Mouse (Mus musculus): ENCODE results near the gene Acvr1. TPM values are rescaled to one million over a fixed set of nuclear protein-coding genes. Genes with fewer than 3 reads are reported as not detected.

Acvr1 gene
- total RNA-seq, 2 experiments from 2014 or later: 32.2 to 32.8 TPM

DNA sequence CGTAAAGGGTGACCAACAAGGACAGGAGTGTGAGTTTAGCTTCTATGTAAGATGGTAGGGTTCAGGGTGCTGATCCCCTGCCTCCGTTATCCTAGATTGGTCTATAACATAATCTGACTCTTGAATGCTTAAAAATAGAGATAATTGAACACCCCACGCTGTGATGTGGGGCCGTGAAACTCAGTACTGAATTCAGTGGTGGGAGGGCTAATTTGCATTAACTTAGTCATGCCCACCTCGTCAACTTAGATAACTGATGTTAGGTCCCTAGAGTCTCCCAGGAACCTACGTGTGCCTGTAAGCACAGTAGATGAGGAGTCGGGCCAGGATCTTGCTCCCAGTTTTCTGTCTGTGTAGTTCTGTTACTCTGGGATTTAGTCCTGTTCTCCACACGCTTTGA is 147.4 kb downstream of the Acvr1 start:
- no peak for DNase-seq (ENCODE audit: low spot score in 2 of 2)

DNA sequence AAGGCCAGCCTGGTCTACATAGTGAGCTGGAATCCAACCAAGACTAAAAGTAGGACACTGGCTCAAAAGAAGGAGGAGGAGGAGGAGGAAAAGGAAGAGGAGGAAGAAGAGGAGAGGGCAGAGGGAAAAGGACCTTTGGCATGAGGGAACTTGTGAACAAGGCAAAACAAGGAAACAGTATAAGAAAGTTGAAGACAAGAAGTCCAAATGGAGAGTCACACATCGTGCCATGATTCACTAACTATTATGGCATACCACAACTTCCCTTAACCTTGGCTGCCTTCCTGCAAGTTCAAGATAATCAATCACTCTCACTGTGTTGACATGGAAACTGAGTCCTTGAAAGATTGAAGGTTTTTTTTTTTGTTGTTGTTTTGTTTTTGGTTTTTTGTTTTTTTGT is 148.8 kb downstream of the Acvr1 start:
- no peak for DNase-seq (ENCODE audit: low spot score in 2 of 2)

DNA sequence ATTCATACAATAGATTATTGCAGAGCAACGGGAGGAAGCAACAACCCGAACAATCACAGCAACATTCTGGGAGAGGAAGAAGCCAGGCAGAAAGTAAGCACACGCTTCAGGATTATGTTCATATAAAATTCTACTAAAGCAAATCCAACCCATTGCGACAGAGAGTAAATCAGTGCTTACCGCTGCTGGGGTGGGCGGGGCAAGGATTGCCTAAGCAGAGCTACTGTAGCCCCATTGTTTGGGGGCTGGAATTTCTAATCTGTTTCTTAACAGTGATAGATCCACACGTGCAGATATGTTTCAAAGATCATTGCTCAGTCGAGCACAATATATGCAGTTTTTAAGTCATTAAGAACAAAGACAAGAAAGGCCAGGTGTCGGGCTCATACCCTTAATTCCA is 149.3 kb downstream of the Acvr1 start:
- no peak for DNase-seq (ENCODE audit: low spot score in 2 of 2)

DNA sequence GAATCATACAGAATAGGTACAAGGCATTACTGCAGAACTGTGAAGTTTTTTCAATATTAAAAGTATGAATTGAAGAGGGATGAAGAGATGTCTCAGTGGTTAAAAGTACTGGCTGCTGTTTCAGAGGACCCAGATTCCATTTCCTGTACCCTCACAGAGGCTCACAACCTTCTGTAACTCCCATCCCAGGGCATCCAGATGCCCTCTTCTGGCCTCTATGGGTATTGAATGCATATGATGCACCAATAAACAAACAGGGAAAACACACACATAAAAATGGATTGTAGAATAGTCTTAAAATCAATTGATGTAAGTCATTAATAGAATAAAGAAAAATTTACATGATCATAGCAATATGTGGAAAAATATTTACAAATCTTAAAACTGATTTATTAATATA is 151.9 kb downstream of the Acvr1 start:
- no peak for DNase-seq (ENCODE audit: low spot score in 2 of 2)

DNA sequence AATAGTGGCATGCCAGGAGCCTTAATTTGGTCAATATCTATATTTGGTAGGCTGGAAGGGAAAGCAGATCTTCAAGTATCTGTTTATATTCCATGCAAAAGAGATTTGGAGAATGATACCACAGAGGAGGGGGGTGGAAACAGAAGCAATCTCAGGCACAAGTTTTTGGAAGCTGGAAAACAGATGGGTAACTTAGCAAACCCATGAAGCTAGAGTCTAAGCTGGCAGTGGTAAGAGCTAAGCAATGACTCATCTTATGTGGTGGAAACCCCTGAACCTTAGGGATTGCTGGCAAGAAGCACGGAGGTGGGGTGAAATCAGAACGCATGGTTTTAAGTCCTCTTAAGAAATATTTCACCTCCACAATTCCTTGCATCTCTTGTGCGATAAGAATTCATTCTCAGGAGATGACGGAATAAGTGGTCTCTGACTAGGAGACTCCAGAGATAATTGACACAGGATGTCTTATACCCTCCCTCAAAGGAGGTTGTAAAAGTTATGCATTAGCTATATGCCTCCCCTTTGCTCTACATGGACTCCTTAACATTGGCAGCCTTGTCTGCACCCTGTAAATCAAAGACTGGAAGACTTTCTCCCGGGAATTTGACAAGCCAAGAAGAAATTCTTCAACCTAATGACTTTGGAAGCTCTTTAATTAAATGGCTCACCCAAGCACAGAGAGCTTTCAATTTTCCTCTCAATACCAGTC is 157.9 kb downstream of the Acvr1 start:
- peak in 1 of 2 experiments; percentile 15 for DNase-seq (ENCODE audit: low spot score in 2 of 2)

DNA sequence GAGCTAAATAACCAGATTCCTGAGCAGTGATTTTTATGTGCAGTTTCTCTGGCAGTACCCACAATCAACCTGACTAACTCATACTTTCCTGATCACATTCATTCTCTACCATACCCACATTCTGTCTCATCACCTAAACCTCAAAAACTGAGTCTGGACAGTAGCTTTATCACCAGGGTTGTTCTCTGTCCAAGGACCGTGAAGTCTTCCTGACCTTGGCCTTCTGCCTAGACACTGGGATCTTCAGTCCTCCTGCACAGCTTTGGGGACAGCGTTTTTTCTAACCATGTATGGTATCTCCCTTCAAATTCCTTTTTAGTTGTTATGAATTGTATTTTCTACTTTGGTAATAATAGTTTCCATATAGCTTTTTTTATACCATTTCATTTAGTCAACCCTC is 163.5 kb downstream of the Acvr1 start:
- no peak for DNase-seq (ENCODE audit: low spot score in 2 of 2)

DNA sequence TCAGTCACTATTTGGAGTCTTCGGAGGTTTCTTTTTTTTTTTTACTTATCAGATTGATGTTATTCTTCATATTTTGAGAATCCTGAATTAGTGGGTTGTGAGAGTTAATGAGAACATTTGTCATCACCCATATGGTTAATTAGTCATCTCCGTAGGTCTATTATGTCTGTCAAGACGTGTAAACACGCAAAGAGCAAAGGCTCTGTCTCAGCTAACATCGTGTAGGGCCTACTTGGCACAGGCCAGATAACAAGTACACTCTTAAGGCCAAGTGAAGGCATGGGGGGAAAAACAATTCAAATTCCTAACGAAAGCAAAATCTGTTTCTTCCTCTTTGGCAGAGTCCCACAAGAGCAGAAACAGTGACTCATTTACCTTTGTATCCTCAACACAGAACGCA is 178.4 kb downstream of the Acvr1 start:
- DNase-seq (ENCODE audit: low spot score in 2 of 2): no peak

DNA sequence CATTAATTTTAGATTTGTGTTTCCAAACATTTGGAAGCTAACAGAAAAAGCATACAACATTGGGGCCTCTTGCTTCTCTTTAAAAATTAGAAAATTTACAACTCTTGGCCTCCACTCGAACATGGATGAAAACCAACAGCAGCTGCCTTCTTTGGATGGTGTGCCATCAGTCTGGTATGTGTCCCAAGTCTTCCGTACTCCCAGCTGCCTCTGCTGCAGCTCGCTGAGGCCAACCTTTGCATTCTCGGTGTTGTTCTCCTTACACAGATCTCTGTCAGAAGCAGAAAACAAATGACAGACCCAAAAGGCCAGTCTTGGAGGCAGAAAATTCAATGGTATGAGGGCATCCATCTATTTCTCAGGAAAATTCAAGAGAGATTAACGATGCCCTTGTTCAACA is 186.9 kb downstream of the Acvr1 start:
- no peak for DNase-seq (ENCODE audit: low spot score in 2 of 2)

DNA sequence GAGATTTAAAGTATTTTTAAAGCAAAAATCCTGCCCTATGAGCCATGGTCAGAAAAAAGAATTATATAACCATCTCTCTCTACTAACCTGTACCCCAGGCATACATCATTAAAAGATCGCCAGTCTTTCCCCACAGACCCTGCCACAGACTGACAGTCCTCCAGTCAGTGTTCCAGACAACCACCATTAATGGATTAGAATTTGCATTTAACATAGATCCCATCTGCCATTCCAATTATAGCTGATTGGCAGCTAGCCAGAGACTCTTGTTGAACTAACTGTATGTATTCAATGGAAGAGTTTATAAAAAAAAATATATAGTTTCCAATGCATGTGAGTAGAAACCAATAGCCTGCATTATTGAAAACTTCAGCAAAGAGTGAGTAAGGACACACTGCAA is 187.5 kb downstream of the Acvr1 start:
- DNase-seq (ENCODE audit: low spot score in 2 of 2): no peak

DNA sequence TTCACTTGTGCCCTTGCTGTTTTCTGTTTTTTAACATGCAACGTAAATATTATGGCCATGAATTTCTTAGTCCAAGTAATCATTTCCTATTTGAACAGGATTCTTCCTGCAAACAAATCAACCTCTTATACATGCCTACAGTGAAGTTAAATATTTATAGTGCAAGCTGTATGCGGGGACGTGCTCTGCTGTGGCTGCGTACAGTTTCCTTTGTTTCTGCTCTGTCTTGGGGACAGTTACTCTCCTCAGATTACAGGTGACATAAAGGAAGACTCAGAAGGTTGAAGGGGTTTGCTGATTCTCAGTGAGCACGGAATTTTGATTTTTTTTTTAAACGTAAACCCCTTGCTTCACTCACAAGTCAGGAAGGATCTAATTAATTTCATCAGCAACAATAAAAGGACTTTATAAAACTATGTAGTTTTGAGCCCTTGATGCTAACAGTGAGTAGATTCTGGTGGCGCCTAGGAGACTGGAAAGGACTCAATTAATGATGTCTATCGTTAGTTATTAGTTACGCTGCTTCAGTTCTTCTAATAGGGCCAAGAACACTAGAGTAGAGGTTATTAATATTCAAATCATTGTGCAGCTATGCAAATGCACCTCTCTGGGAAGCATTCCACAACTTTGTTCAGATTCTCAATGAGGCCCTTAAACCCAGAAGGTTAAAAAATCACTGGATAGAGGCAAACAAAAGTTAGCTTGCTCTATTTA is 189.4 kb downstream of the Acvr1 start:
- DNase-seq (ENCODE audit: low spot score in 2 of 2): no peak

DNA sequence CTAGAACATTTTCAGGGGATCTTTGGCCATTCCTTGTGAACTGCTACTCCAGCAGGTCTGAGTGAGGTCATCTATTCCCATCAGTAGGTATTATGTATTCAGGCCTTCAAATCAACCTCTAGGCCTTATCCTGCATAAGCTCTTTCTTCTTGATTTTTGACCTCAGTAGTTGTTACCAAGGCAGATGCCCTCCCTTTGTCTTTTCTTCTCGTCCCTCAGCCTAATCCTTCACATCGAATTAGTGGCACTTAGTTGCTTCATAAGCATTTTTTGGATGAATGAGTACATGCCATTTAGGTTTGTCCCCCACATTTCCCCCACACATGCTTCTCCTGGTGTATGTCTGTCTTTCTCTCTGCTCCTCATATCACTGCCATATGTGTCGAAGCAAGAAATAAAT is 200.8 kb downstream of the Acvr1 start:
- DNase-seq (ENCODE audit: low spot score in 2 of 2): no peak

DNA sequence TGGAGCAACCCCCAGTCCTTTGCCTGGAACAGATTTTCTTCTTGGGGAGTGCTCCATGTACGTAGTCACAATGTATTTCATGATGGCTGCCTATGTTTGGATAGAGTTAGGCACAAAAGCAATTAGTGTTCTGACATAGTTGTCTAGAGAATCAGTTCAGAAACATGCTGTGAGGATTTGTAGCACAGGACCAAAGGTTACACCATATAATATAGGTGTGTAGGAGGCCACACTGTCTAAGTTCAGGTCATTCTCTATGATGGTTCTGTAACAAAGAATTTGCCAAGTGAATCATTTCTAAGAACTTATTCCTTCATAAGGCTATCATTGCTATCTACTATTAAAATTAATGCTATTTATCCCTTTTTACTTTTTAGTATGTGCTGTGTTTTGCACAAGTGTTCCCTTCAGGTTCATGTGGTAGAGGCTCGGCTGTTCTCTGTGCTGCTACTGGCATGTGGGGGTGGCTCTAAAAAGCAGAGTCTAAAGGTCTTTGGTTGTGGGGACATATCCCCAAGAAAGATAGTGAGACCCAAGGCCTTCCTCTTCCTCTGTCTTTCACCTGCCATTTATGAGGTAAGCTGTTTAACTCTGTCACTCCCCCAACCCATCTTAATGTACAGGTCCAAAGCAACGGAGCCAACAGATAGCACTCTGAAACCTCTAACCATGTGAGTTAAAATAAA is 205.5 kb downstream of the Acvr1 start:
- no peak for DNase-seq (ENCODE audit: low spot score in 2 of 2)

DNA sequence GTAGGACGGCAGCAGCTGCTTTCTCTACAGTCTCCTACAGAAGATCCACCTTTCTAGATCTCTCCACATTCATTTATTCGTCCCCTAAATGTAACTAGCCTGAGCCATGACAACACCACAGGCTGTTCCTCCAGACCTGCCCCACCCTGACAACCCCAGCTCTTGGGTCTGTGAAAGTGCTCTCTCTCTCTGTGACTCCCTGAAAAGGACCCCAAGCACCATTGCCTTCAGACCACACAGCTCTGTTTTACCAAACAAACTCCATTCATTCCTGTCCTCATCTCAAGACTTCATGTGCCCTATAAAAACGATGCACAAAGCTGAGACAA is 208.9 kb downstream of the Acvr1 start:
- no peak for DNase-seq (ENCODE audit: low spot score in 2 of 2)

DNA sequence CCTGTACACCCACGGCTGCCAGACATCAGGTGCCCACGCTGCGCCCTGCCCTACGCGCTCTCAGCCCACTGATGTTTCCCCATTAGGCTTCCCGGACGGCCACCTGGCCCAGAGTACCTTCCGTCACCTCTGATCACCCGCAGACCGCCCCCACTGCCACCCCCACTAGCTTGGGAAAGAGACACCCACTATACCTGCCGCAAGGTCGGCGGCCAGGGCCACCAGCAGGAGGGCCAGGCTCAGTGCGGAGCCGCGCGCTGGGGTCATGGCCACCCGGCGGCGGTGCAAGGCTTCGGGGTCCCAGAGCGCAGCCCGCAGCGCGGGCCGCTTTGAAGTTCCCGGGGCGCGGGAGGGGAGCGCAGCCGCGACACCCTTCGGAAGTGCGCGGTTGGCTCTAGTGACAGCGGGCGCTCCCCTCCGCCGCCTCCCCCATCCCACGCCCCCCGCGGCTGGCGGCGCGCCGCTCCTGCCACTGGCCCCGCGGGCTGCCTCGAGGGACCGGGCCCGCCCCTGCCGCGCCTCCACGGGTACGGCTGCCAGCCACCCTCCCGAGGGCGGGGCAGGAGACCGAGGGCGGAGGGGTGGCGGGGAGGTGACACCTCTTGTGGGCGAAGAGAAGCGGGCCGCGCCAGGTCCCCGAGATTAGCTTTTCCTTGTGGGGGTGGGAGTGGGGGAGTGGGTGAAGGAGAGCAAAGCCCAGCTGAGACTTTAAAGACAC is 209.4 kb downstream of the Acvr1 start, which contains the start of gene Acvr1c:
Gene Acvr1c, minus strand, starts transcription at position 482 of the 718 bp plus-strand sequence.
- peak; percentile 52 to 69 for DNase-seq (ENCODE audit: low spot score in 2 of 2)

DNA sequence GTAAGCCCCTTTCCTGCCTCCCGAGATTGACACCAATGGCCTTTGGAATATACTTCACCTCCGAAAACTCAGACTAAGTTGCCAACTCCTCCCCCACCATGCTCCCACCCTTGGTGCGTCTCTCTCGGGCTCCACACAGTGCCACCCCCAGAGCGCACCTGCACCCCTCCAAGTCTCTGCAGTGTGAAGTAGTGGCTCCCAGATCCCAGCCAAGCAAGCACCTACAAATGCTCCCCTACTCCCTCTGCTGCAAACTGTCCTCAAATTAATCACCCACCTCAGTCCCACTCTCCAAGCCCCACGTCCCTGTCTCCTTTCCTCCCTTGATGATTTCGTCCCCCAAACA is 209.9 kb downstream of the Acvr1 start:
- DNase-seq (ENCODE audit: low spot score in 2 of 2): peak; percentile 9 to 32

DNA sequence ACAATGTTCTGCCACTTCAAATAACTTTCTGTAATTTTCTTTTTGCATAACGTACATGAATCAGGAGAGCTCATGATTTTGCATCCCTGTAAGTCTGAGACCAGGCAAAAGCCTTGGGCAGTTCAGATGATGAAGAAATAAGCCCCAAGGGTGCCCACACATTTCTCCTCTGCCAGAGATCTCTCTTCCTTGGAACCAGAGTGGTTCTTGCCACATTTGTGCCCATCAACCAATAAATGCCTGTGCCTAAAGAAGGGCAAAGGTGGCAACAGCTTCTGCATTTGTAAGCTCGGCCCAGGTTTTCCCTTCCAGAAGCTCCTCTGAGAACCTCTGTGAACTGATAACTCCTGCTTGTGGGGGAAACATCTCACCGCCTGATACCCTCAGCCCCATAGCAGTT is 212.6 kb downstream of the Acvr1 start:
- no peak for DNase-seq (ENCODE audit: low spot score in 2 of 2)

DNA sequence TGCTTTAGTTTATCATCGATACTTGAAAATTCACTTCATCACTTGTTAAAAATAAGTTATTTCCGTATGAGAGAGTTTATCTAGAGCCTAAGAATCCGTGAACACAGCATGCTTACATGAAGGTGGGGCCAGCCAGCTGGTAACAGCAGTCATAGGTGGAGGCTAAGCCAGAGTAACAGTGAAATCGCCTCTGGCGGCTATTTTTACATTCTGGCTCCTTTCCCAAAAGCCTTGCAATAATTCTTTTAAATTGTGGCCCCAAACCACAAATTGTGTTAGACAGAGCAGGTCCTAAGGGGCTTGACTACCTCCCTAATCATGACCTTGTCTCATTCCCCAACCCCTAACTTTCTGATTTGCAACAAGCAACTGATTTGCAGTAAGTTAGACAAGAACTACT is 214.1 kb downstream of the Acvr1 start:
- no peak for DNase-seq (ENCODE audit: low spot score in 2 of 2)

DNA sequence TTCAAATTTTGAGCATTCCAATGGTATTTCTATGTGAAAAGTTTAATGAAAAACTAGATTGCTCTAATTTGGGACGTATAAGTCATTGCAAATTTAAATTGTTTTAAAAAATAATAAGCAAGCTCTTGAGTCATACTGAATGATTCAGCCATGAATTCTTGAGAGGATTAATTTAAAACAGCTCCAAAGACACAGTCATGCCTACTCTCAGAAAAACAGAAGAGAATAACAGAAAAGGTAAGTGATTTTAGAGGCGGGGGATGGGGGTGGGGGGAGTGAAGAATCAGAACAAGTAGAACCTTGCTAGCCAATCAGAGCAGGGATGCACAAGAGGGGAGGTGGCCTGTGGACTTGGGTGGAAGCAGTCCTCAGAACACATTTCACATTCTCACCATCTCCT is 216.3 kb downstream of the Acvr1 start:
- no peak for DNase-seq (ENCODE audit: low spot score in 2 of 2)
